Mouse (Mus musculus) limb, embryonic 11.5 days (tissue): Measurements from ENCODE around the gene Grik2. TPM values are rescaled to one million over a fixed set of nuclear protein-coding genes. Genes with fewer than 3 reads are reported as not detected.

Experiments used
- ATAC-seq: fragments of 200-750 bp; cut with Nextera tagmentation; 2 replicates; pipeline ENCODE4 v1.8.0; 2017; ENCODE audit warnings: low read depth; ENCODE audit not compliant: insufficient number of reproducible peaks, low FRiP score, low TSS enrichment
- DNase-seq: peaks from one replicate; pipeline ENCODE4 v3.0.0-alpha.2; 2015; ENCODE audit warnings: low spot score
- H3K27ac ChIP-seq: fragments of 300-500 bp; sonication (generic); replicated peaks from 2 replicates; pipeline ENCODE4 v1.5.1; 2014; ENCODE audit warnings: low read depth, mild to moderate bottlenecking, low read length
- H3K27me3 ChIP-seq: fragments of 300-500 bp; sonication (generic); 2 replicates; pipeline ENCODE4 v1.6.1; 2014; ENCODE audit warnings: mild to moderate bottlenecking, low read length, mixed read lengths; ENCODE audit not compliant: control insufficient read depth, insufficient read depth
- H3K36me3 ChIP-seq: fragments of 300-500 bp; sonication (generic); 2 replicates; pipeline ENCODE4 v1.6.1; 2014; ENCODE audit warnings: mild to moderate bottlenecking, low read length, moderate library complexity, mixed read lengths; ENCODE audit not compliant: control insufficient read depth, insufficient read depth
- H3K4me1 ChIP-seq: fragments of 300-500 bp; sonication (generic); 2 replicates; pipeline ENCODE4 v1.6.1; 2014; ENCODE audit warnings: low read length, mixed read lengths; ENCODE audit not compliant: control insufficient read depth, insufficient read depth
- H3K4me2 ChIP-seq: fragments of 300-500 bp; sonication (generic); 2 replicates; pipeline ENCODE4 v1.6.1; 2014; ENCODE audit warnings: low read depth, mild to moderate bottlenecking, moderate library complexity; ENCODE audit not compliant: severe bottlenecking
- H3K4me3 ChIP-seq: fragments of 300-500 bp; sonication (generic); 2 replicates; pipeline ENCODE4 v1.5.1; 2014; ENCODE audit warnings: low read depth, low read length
- H3K9ac ChIP-seq: fragments of 300-500 bp; sonication (generic); 2 replicates; pipeline ENCODE4 v1.6.1; 2014; ENCODE audit warnings: mild to moderate bottlenecking, low read length
- H3K9me3 ChIP-seq: fragments of 300-500 bp; sonication (generic); 2 replicates; pipeline ENCODE4 v1.6.1; 2016; ENCODE audit warnings: low read length; ENCODE audit not compliant: control insufficient read depth
- WGBS: fragments of 180-500 bp; shearing (Covaris S2); extraction: QIAGEN DNeasy Blood & Tissue Kit; methylation state at CpG from one replicate; pipeline ENCODE4 v1.1.7; 2014; 5-methylcytosine and 5-hydroxymethylcytosine counted together
- polyA plus RNA-seq: library from polyadenylated mRNA; unstranded; fragments of >200 nt; fragmentation: Nextera tagmentation; extraction: Ambion mirVana; gene quantifications from 2 replicates; pipeline ENCODE4 v1.2.1, GENCODE M21; 2014

Gene Grik2
- polyA plus RNA-seq, 1 experiment from 2014 or later = 0.99 TPM

DNA sequence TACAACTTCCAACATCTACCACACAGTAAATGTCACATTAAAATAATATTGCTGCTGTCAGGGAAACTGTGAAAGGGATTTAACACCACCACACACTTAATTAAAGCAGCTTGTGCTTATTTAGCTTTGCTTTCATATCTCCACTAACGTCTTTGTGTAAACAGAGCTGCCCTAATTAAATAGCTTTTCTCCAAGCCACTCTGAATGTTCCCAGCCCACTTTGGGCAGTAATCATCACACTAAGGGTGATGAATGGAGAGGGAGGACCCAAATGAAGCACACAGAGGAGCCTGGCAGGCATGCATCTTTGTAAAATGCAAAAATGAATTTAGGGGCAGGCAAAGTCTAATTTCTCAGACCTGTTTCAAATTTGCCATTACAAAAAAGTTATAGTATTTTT lies 657.3 kb downstream of the Grik2 start:
- DNase-seq (no peak), ATAC-seq (no peak)
- 3% methylated on average over 1 of the region's 1 CpGs for WGBS

GRCm38 (mm10) chr10:49050339-49050738 lies 738.2 kb downstream of the Grik2 start:
- ATAC-seq = no peak
- Histone ChIP-seq H3K27ac (no peak overlapping the region), H3K4me3 (no peak overlapping the region), H3K4me1 (no peaks in the 10 kb centered on the region), H3K4me2 (no peak overlapping the region), H3K9ac (no peak overlapping the region), H3K9me3 (no peaks in the 10 kb centered on the region), H3K27me3 (no peaks in the 10 kb centered on the region), H3K36me3 (no peaks in the 10 kb centered on the region)
- no peak for DNase-seq

More for the DNA sequence above, 657.3 kb downstream of the Grik2 start:
- Histone ChIP-seq H3K27me3 (no peaks in the 10 kb centered on the region), H3K9ac (no peak overlapping the region), H3K27ac (no peak overlapping the region), H3K4me1 (no peaks in the 10 kb centered on the region), H3K4me2 (no peak overlapping the region), H3K36me3 (no peaks in the 10 kb centered on the region), H3K9me3 (no peaks in the 10 kb centered on the region), H3K4me3 (no peak overlapping the region)

DNA sequence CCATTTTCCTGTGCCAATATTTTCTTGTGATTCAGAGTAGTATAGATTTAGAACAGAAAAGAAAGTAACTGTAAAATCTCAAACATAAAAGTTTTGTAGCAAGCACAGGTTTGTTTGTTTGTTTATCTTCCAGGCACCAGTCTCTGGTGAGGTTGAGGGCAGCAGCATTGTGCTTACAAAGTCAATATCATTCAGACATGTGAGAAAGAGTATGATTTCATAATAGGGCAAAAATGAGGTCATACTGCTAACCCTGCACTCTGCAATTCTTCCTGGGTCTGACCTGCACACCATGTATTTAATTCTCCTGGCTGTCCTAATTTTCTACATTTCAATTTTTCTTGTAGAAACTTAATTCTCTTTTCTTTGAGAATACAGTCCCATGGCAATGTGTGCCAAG lies 739.2 kb downstream of the Grik2 start:
- Histone ChIP-seq H3K27me3 (no peaks in the 10 kb centered on the region), H3K36me3 (no peaks in the 10 kb centered on the region), H3K4me3 (no peak overlapping the region), H3K9me3 (no peaks in the 10 kb centered on the region), H3K27ac (no peak overlapping the region), H3K4me2 (no peak overlapping the region), H3K9ac (no peak overlapping the region), H3K4me1 (no peaks in the 10 kb centered on the region)
- DNase-seq (no peak), ATAC-seq (no peak)
